Mouse (Mus musculus) bone marrow, adult 2 months (tissue): Measurements from ENCODE around the gene Lamc1.

ENCODE experiments used
- CTCF ChIP-seq: fragments of 200-500 bp; IDR thresholded peaks from 2 replicates; pipeline ENCODE4 v1.5.1; 2011; ENCODE audit warnings: low read length, control low read depth; ENCODE audit not compliant: control insufficient read depth, insufficient read depth
- POLR2A ChIP-seq: fragments of 200-500 bp; IDR thresholded peaks from 2 replicates; pipeline ENCODE4 v1.6.1; 2011; ENCODE audit warnings: low read depth, mild to moderate bottlenecking, control low read depth, low read length, borderline replicate concordance; ENCODE audit not compliant: control insufficient read depth

- no peak for TF ChIP-seq POLR2A
- TF ChIP-seq CTCF = no peak
Observed at GRCm38 (mm10) chr1:153331206-153331605, 1.4 kb downstream of the Lamc1 start.
